Mouse (Mus musculus): ENCODE data around the gene Prepl. TPM values are rescaled to one million over a fixed set of nuclear protein-coding genes. Genes with fewer than 3 reads are reported as not detected.

Gene Prepl
- polyA plus RNA-seq, 1 experiment, result 39.2 TPM

GRCm38 (mm10) chr17:85018344-85018743, 71.7 kb downstream of the Prepl start:
- Histone ChIP-seq H3K27me3 (ENCODE audit: control insufficient read depth, insufficient read depth, insufficient read length) (no peaks in the 10 kb centered on the region), H3K36me3 (ENCODE audit: control insufficient read depth, insufficient read depth) (no peaks in the 10 kb centered on the region), H3ac (ENCODE audit: control insufficient read depth, insufficient read length) (no peak overlapping the region), H3K4me3 (no peak overlapping the region), H3K4me2 (ENCODE audit: low read depth) (no peak overlapping the region), H3K79me2 (ENCODE audit: control insufficient read depth, insufficient read depth) (no peaks in the 10 kb centered on the region)
- TF ChIP-seq SRF (IDR thresholded peaks at IDR 0.05; ENCODE audit: control insufficient read depth, insufficient read length, low read depth) (no peak), MAX (IDR thresholded peaks at IDR 0.05; ENCODE audit: low read depth) (no peak), TCF3 (IDR thresholded peaks at IDR 0.05; ENCODE audit: insufficient read length, low read depth) (no peak), CEBPB (IDR thresholded peaks at IDR 0.05; ENCODE audit: insufficient read depth, poor library complexity, severe bottlenecking) (no peak), REST (IDR thresholded peaks at IDR 0.05; ENCODE audit: insufficient read depth, insufficient read length) (no peak), POLR2A (IDR thresholded peaks at IDR 0.05; ENCODE audit: insufficient read length, low read depth) (no peak), MYOG (IDR thresholded peaks at IDR 0.05; ENCODE audit: control insufficient read depth in 1 of 3, insufficient read depth in 1 of 3, insufficient read length in 2 of 3, low read depth in 2 of 3) (no peak)

GRCm38 (mm10) chr17:85014632-85015031, 75.4 kb downstream of the Prepl start:
- H3K4me3 ChIP-seq, result no peak overlapping the region
- H3K4me2 ChIP-seq (ENCODE audit: low read depth), result no peak overlapping the region
- no peak overlapping the region for H3ac ChIP-seq (ENCODE audit: control insufficient read depth, insufficient read length)
- H3K79me2 ChIP-seq (ENCODE audit: control insufficient read depth, insufficient read depth), result no peaks in the 10 kb centered on the region
- no peaks in the 10 kb centered on the region for H3K27me3 ChIP-seq (ENCODE audit: control insufficient read depth, insufficient read depth, insufficient read length)
- TF ChIP-seq POLR2AphosphoS2 (IDR thresholded peaks at IDR 0.05; ENCODE audit: insufficient read length, low read depth), result no peak
- TF ChIP-seq TCF3 (IDR thresholded peaks at IDR 0.05; ENCODE audit: insufficient read length, low read depth), result no peak
- TF ChIP-seq CEBPB (IDR thresholded peaks at IDR 0.05; ENCODE audit: insufficient read depth, poor library complexity, severe bottlenecking), result no peak
- no peak for TF ChIP-seq MYOG (IDR thresholded peaks at IDR 0.05; ENCODE audit: control insufficient read depth in 1 of 3, insufficient read depth in 1 of 3, insufficient read length in 2 of 3, low read depth in 2 of 3)
- TF ChIP-seq SRF (IDR thresholded peaks at IDR 0.05; ENCODE audit: control insufficient read depth, insufficient read length, low read depth), result no peak
- TF ChIP-seq MAX (IDR thresholded peaks at IDR 0.05; ENCODE audit: low read depth), result no peak
- TF ChIP-seq POLR2A (IDR thresholded peaks at IDR 0.05; ENCODE audit: insufficient read length, low read depth), result no peak
- TF ChIP-seq REST (IDR thresholded peaks at IDR 0.05; ENCODE audit: insufficient read depth, insufficient read length), result no peak
- TF ChIP-seq TCF12 (IDR thresholded peaks at IDR 0.05; ENCODE audit: insufficient read depth, poor library complexity, severe bottlenecking), result no peak
- no peak for TF ChIP-seq USF1 (IDR thresholded peaks at IDR 0.05; ENCODE audit: low read depth)
- no peak for TF ChIP-seq E2F4 (IDR thresholded peaks at IDR 0.05; ENCODE audit: insufficient read depth)
- TF ChIP-seq MYOD1 (IDR thresholded peaks at IDR 0.05; ENCODE audit: control insufficient read depth in 1 of 3, insufficient read length in 2 of 3, low read depth in 2 of 3), result no peak
- peaks cover 9% of the 10 kb centered on the region for H3K36me3 ChIP-seq (ENCODE audit: control insufficient read depth, insufficient read depth)

GRCm38 (mm10) chr17:85013485-85013884, 76.6 kb downstream of the Prepl start:
- H3K4me3 ChIP-seq, result no peak overlapping the region
- no peaks in the 10 kb centered on the region for H3K27me3 ChIP-seq (ENCODE audit: control insufficient read depth, insufficient read depth, insufficient read length)
- no peak overlapping the region for H3ac ChIP-seq (ENCODE audit: control insufficient read depth, insufficient read length)
- H3K4me2 ChIP-seq (ENCODE audit: low read depth), result no peak overlapping the region
- H3K79me2 ChIP-seq (ENCODE audit: control insufficient read depth, insufficient read depth), result no peaks in the 10 kb centered on the region
- no peak for TF ChIP-seq POLR2AphosphoS2 (IDR thresholded peaks at IDR 0.05; ENCODE audit: insufficient read length, low read depth)
- TF ChIP-seq SRF (IDR thresholded peaks at IDR 0.05; ENCODE audit: control insufficient read depth, insufficient read length, low read depth), result no peak
- TF ChIP-seq TCF3 (IDR thresholded peaks at IDR 0.05; ENCODE audit: insufficient read length, low read depth), result no peak
- no peak for TF ChIP-seq REST (IDR thresholded peaks at IDR 0.05; ENCODE audit: insufficient read depth, insufficient read length)
- TF ChIP-seq USF1 (IDR thresholded peaks at IDR 0.05; ENCODE audit: low read depth), result no peak
- TF ChIP-seq MYOD1 (IDR thresholded peaks at IDR 0.05; ENCODE audit: control insufficient read depth in 1 of 3, insufficient read length in 2 of 3, low read depth in 2 of 3), result no peak
- no peak for TF ChIP-seq TCF12 (IDR thresholded peaks at IDR 0.05; ENCODE audit: insufficient read depth, poor library complexity, severe bottlenecking)
- no peak for TF ChIP-seq E2F4 (IDR thresholded peaks at IDR 0.05; ENCODE audit: insufficient read depth)
- no peak for TF ChIP-seq CEBPB (IDR thresholded peaks at IDR 0.05; ENCODE audit: insufficient read depth, poor library complexity, severe bottlenecking)
- no peak for TF ChIP-seq MYOG (IDR thresholded peaks at IDR 0.05; ENCODE audit: control insufficient read depth in 1 of 3, insufficient read depth in 1 of 3, insufficient read length in 2 of 3, low read depth in 2 of 3)
- no peak for TF ChIP-seq POLR2A (IDR thresholded peaks at IDR 0.05; ENCODE audit: insufficient read length, low read depth)
- TF ChIP-seq MAX (IDR thresholded peaks at IDR 0.05; ENCODE audit: low read depth), result no peak
- peaks cover 15% of the 10 kb centered on the region for H3K36me3 ChIP-seq (ENCODE audit: control insufficient read depth, insufficient read depth)

Other genes starting within 250 kb of the Prepl start
- gene Ppm1b, start 133.5 kb downstream of the Prepl start, polyA plus RNA-seq (2012; fragmentation: generic; extraction: Trizol), result 50.1 TPM
- 0.02 TPM for gene Slc3a1, start 61.9 kb downstream of the Prepl start, polyA plus RNA-seq (2012; fragmentation: generic; extraction: Trizol)
- 1.4 TPM for gene Camkmt, start 311 bp upstream of the Prepl start, polyA plus RNA-seq (2012; fragmentation: generic; extraction: Trizol)